Mouse (Mus musculus) heart, embryonic 14.5 days (tissue): ENCODE data around the gene Tmc3. TPM values are rescaled to one million over a fixed set of nuclear protein-coding genes. Genes with fewer than 3 reads are reported as not detected.

Source experiments
- ATAC-seq: fragments of 200-750 bp; cut with Nextera tagmentation; 2 replicates; pipeline ENCODE4 v1.8.0; 2017; ENCODE audit warnings: low read depth, moderate TSS enrichment; ENCODE audit not compliant: insufficient number of reproducible peaks, insufficient read depth, low FRiP score
- H3K27ac ChIP-seq, 2 experiments: fragments of 200-500 bp in 1 of 2; fragments of 300-500 bp in 1 of 2; sonication (generic) in 1 of 2; replicated peaks in 1 of 2; 2 replicates each; pipeline ENCODE4 v1.5.1; 2012 to 2014; ENCODE audit warnings: low read depth in 2 of 2, low read length in 2 of 2, control low read depth in 1 of 2, mild to moderate bottlenecking in 1 of 2, mixed read lengths in 1 of 2; ENCODE audit not compliant: control insufficient read depth in 1 of 2, insufficient read depth in 1 of 2
- H3K27me3 ChIP-seq: fragments of 300-500 bp; sonication (generic); 2 replicates; pipeline ENCODE4 v1.6.1; 2014; ENCODE audit warnings: mild to moderate bottlenecking, low read length, control low read depth; ENCODE audit not compliant: control insufficient read depth, insufficient read depth
- H3K36me3 ChIP-seq: fragments of 300-500 bp; sonication (generic); 2 replicates; pipeline ENCODE4 v1.6.1; 2014; ENCODE audit warnings: mild to moderate bottlenecking, control low read depth, low read length, mixed read lengths; ENCODE audit not compliant: control insufficient read depth, insufficient read depth
- H3K4me1 ChIP-seq, 2 experiments: fragments of 200-500 bp in 1 of 2; fragments of 300-500 bp in 1 of 2; sonication (generic) in 1 of 2; 2 replicates each; pipeline ENCODE4 v1.6.1; 2012 to 2014; ENCODE audit warnings: low read length in 2 of 2, control low read depth in 1 of 2, mixed read lengths in 1 of 2; ENCODE audit not compliant: control insufficient read depth in 2 of 2, insufficient read depth in 2 of 2
- H3K4me2 ChIP-seq: fragments of 300-500 bp; sonication (generic); 2 replicates; pipeline ENCODE4 v1.6.1; 2014; ENCODE audit warnings: mild to moderate bottlenecking, low read length
- H3K4me3 ChIP-seq, 2 experiments: fragments of 200-500 bp in 1 of 2; fragments of 300-500 bp in 1 of 2; sonication (generic) in 1 of 2; 2 replicates each; pipeline ENCODE4 v1.5.1; 2012 to 2014; ENCODE audit warnings: low read length in 2 of 2, mild to moderate bottlenecking in 2 of 2, control low read depth in 1 of 2, low read depth in 1 of 2, moderate library complexity in 1 of 2; ENCODE audit not compliant: control insufficient read depth in 1 of 2, insufficient read depth in 1 of 2
- H3K9ac ChIP-seq: fragments of 300-500 bp; sonication (generic); 2 replicates; pipeline ENCODE4 v1.6.1; 2014; ENCODE audit warnings: mild to moderate bottlenecking, low read length
- H3K9me3 ChIP-seq: fragments of 300-500 bp; sonication (generic); 2 replicates; pipeline ENCODE4 v1.6.1; 2016; ENCODE audit warnings: low read length, control low read depth; ENCODE audit not compliant: control insufficient read depth
- WGBS: fragments of 180-500 bp; shearing (Covaris S2); extraction: QIAGEN DNeasy Blood & Tissue Kit; methylation state at CpG from one replicate; pipeline ENCODE4 v1.1.7; 2014; 5-methylcytosine and 5-hydroxymethylcytosine counted together
- polyA plus RNA-seq: library from polyadenylated mRNA; unstranded; fragments of >200 nt; fragmentation: Nextera tagmentation; extraction: Ambion mirVana; gene quantifications from 2 replicates; pipeline ENCODE4 v1.2.1, GENCODE M21; 2014

The Tmc3 gene
- polyA plus RNA-seq, 1 experiment from 2014 or later, result 0.38 TPM

DNA sequence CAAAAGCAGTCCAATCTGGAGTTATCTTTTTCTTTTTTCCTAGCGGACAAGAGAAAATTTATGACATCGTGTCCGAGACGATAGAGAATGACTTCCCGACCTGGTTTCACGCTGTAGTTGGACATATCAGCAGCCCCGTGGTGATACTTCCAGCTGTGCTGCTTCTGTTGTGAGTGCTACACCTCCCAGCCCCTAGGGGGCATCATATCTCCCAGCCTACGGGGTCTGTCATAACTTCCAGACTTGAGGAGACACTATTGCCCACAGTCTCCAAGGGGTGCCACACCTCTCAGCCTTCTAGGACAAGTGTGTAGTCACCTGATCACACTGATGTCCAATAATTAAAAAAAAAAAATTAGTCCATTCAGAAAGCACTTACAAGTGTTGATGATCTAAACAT is 31.1 kb downstream of the Tmc3 start:
- no peak overlapping the region for H3K9ac ChIP-seq
- H3K4me2 ChIP-seq, result no peak overlapping the region
- H3K36me3 ChIP-seq, result no peaks in the 10 kb centered on the region
- WGBS, result 80% methylated on average over 8 of the region's 8 CpGs
- H3K27ac ChIP-seq, result no peak overlapping the region
- H3K27me3 ChIP-seq, result no peaks in the 10 kb centered on the region
- no peak for ATAC-seq
- H3K9me3 ChIP-seq, result no peaks in the 10 kb centered on the region
- H3K4me3 ChIP-seq, result no peak overlapping the region
- H3K4me1 ChIP-seq, result no peaks in the 10 kb centered on the region; a peak in 1 of 4 replicates

DNA sequence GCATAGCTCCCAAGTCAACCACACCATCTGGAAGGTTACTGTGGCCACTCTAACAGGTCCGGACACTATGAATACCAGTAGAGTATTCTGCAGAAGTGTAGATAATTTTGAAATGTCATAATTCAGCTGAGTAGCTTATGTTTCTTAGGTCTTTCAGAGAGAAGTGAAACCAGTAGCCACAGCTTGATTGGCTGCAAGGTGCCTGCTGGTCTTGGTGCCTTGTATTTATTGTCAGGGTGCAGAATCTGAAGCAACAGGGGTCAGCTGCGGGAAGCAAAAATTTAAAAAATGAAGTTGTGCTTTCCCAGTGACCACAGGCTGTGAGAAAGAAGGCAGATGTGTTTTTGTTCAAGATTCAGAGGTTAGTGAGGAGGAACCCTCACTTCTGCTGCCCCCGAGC is 31.5 kb downstream of the Tmc3 start:
- Histone ChIP-seq H3K27ac (no peak overlapping the region), H3K27me3 (no peaks in the 10 kb centered on the region), H3K4me2 (no peak overlapping the region), H3K4me1 (no peaks in the 10 kb centered on the region; a peak in 1 of 4 replicates), H3K4me3 (no peak overlapping the region), H3K36me3 (no peaks in the 10 kb centered on the region), H3K9ac (no peak overlapping the region), H3K9me3 (no peaks in the 10 kb centered on the region)
- WGBS, result 82% methylated on average over 3 of the region's 3 CpGs
- no peak for ATAC-seq

DNA sequence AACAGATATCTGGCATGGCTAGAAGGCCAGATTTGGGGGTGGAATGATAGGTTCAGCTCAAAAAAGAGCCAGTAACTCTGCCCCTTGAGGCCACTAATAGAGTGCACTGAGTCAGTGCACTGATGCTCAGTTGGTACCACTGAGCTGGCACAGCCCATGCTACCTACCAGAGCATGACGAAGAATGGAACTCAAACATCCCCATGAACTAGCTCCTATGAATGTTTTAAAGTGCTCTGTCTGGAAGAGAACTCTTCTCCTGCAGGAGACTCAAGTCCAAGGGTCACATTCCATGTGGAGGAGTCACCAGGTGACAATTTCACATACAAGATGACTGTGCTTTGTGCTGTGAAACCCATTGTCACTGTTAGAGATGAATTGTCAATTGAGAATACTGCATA is 34.0 kb downstream of the Tmc3 start:
- no peak for ATAC-seq
- no peaks in the 10 kb centered on the region for H3K27me3 ChIP-seq
- H3K9me3 ChIP-seq, result no peaks in the 10 kb centered on the region
- H3K4me3 ChIP-seq, result no peak overlapping the region
- no peak overlapping the region for H3K9ac ChIP-seq
- WGBS, result 95% methylated on average over 1 of the region's 1 CpGs
- no peaks in the 10 kb centered on the region for H3K36me3 ChIP-seq
- no peaks in the 10 kb centered on the region; a peak in 1 of 4 replicates for H3K4me1 ChIP-seq
- H3K27ac ChIP-seq, result no peak overlapping the region
- no peak overlapping the region for H3K4me2 ChIP-seq

DNA sequence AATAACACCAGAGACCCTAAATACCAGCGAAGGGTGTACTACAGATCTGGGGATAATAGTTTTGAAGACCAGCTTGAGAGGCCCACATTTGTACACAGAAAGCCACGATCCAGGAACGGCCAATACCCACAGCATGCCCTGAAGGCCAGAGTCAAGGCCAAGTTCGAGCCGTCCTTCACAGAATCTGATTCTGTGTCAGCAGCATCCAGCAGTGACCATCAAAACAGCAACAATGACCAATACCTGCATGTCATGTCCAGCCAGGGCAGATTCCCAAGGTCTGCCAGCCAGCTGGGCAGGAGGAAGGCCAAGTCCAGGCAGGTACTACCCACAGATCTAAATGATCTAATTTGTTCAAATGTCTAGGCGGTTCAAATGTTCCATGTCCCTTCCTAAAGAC is 37.9 kb downstream of the Tmc3 start:
- ATAC-seq, result no peak
- Histone ChIP-seq H3K9me3 (no peaks in the 10 kb centered on the region), H3K27ac (no peak overlapping the region), H3K4me1 (no peaks in the 10 kb centered on the region), H3K9ac (no peak overlapping the region), H3K27me3 (no peaks in the 10 kb centered on the region), H3K4me3 (no peak overlapping the region), H3K4me2 (no peak overlapping the region), H3K36me3 (no peaks in the 10 kb centered on the region)
- WGBS, result 87% methylated on average over 6 of the region's 6 CpGs

DNA sequence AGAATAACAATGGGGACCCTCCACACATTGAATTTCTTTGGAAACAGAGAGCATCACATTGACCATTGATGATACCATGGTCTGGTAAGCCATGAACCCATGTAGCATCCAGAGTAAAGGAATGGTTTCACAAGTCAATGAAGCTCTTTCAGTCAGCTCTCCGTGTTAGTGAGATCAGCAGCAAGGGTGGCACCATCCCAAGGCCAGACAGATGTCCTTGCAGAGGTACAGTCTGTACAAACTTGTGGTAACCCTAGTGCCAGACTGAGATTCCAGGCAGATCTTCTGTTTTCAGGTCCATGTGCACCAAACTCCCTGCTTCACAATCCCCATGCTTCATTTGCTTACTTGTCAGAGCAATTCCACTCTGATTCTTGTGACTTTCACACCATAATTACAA is 39.3 kb downstream of the Tmc3 start:
- Histone ChIP-seq H3K27ac (no peak overlapping the region), H3K4me1 (no peaks in the 10 kb centered on the region), H3K9me3 (no peaks in the 10 kb centered on the region), H3K9ac (no peak overlapping the region), H3K27me3 (no peaks in the 10 kb centered on the region), H3K36me3 (no peaks in the 10 kb centered on the region), H3K4me2 (no peak overlapping the region), H3K4me3 (no peak overlapping the region)
- ATAC-seq, result no peak
- WGBS, result 61% methylated on average over 1 of the region's 1 CpGs

DNA sequence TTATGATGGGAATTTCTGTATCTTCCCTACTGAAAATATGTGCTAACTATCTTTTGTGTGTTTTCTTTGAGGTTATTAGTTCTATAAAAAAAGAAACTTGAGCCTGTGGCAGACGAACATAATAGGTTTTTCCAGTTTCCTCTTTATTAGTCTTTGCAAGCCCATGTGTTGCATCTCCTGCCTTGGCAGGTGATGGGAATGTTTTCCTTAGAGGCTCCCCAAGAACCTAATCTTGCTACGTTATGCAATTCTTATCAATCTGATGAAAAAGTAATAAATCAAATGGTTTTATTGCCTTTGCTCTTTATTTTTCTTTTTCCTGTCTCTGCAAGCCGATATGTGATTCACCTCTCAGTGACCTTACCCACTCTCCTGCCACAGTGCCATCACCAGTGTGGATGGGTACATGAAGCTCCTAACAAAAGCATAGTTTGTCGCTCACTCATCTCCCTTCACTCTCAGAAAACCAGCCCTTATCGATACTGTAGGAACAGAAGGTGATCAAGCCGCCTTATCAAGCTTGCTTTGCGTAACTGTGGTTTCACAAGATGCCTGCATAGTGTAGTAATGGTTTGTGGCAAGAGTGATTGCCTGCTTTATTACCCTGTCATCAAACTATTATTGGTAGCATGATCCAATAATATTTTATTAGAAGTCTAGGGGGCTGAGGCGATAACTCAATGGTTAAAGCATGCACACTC is 42.0 kb downstream of the Tmc3 start:
- 72% methylated on average over 8 of the region's 8 CpGs for WGBS
- Histone ChIP-seq H3K4me1 (peaks cover 0 to 4% of the 10 kb centered on the region in 2 experiments; a peak in 3 of 4 replicates), H3K4me3 (no peak overlapping the region), H3K36me3 (no peaks in the 10 kb centered on the region), H3K27me3 (no peaks in the 10 kb centered on the region), H3K9me3 (no peaks in the 10 kb centered on the region), H3K9ac (no peak overlapping the region), H3K4me2 (no peak overlapping the region), H3K27ac (no peak overlapping the region)
- ATAC-seq, result no peak

DNA sequence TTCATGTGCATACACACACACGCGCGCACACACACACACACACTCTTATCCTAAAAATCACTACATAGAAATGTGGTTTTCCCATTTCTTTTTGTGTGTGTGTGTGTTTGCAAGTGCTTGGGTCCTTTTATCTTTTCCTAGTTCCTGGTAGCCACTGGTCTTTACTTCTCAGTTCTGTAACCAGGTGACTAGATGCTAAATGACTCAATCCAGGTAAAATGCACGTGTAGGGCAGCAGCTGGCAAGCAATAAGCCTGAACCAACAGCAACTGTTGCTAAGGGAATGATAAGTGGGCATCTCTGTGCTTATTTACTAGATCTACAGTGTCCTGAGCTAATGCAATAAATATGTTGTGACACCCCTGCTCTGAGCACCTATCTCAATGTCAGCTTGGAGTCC is 42.6 kb downstream of the Tmc3 start:
- 85% methylated on average over 4 of the region's 4 CpGs for WGBS
- Histone ChIP-seq H3K9me3 (no peaks in the 10 kb centered on the region), H3K27ac (no peak overlapping the region), H3K4me2 (no peak overlapping the region), H3K36me3 (no peaks in the 10 kb centered on the region), H3K27me3 (no peaks in the 10 kb centered on the region), H3K4me3 (no peak overlapping the region), H3K9ac (no peak overlapping the region), H3K4me1 (peaks cover 0 to 4% of the 10 kb centered on the region in 2 experiments; a peak in 3 of 4 replicates)
- ATAC-seq, result no peak
